Mouse (Mus musculus) c-Kit-positive CD71-positive TER-119-negative erythroid progenitor cells, embryonic 14.5 days (primary cell): ENCODE data around the gene Tac2.

Experiments used
- DNase-seq: peaks from one replicate; pipeline ENCODE4 v3.0.0-alpha.2; 2013; ENCODE audit warnings: low read depth

The Tac2 gene

GRCm38 (mm10) chr10:127724178-127724577, at the start of gene Tac2:
Tac2 (plus strand) TSS chr10:127724478.
- no peak for DNase-seq

GRCm38 (mm10) chr10:127674794-127675522, 49.3 kb upstream of the Tac2 start:
- DNase-seq, result no peak

- no peak for DNase-seq
These were observed 48.3 kb upstream of the Tac2 start for GRCm38 (mm10) chr10:127675859-127676398.

DNA sequence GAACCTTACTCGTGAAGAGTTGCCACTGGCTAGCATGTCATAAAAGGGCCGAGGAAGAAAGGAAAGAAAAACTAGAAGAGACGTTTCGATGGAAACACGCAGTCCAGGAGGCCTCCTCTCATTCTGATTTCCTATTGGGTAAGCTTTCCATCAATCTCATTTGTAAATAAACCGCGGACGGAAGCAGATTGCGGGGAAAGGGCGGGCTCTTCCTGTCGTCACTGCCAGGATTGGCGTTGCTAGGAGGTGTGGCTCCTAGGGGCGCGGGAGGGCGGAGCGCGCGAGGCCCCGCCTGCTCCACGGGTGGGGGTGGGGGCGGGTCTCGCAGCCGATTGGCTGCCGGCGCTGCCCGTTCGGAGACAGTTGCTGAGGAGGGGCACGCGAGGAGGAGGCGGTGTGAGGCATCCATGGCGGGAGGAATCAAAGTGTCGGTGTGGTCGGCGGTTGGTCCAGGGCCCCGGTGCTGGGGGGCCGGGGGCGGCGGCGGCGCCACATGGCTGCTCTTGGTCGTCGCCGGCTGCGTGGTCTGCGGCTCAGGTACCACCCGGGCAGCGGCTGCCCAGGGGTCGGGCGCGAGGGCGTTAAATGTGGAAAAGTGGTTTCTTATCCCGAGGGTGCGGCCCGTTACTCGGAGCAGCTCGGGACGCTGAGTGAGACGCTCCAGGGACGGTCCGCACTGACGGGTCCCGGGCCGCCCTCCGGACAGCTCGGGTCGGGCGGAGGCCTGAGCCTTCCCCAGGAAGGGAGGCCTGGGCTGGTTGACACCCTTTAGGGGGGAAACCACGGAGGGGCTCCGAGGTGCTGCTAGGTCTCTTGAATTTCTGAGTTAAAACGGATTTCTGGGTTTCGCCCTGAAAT, 47.4 kb upstream of the Tac2 start:
- DNase-seq, result peak; percentile 97

- DNase-seq, result peak; percentile 80
These were observed 46.5 kb upstream of the Tac2 start for GRCm38 (mm10) chr10:127677591-127678336.

DNA sequence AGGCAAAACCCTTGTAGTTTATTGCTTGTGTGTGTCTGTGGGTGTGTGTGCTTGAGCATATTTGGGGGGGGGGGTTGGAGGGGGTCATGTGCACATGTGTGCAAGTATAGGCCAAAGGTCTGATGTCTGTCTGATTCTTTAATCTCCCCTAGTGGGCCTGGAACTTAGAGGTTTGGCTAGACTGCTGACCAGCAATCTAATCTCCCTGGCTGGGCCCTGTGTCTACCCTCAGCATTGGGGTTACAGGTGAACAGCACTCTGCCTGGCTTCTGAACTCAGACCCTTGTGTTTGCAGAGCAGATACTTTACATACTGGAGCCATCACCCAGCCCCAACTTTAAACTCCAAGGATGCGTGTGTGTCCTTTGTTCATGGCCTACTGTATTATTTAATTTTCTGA, 45.1 kb upstream of the Tac2 start:
- DNase-seq, result no peak

DNA sequence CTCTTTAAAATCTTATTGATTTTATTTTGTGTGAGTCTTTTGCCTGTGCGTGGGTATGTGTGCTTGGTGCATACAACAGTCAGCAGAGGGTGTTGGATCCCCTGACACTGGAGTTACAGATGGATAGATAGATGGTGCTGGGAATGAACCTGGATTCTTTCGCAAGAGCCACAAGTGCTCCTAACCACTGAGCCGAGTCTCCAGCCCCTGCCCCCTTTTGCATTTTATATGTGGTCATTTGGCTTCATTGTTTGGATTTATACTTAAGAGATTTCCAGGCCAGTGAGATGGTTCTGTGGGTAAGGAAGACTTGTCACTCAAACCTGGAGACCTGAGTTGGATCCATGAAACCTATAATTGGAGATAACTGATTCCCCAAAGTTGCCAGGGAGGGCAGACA, 44.4 kb upstream of the Tac2 start:
- DNase-seq, result no peak

GRCm38 (mm10) chr10:127682886-127683285, 41.4 kb upstream of the Tac2 start:
- DNase-seq, result no peak

DNA sequence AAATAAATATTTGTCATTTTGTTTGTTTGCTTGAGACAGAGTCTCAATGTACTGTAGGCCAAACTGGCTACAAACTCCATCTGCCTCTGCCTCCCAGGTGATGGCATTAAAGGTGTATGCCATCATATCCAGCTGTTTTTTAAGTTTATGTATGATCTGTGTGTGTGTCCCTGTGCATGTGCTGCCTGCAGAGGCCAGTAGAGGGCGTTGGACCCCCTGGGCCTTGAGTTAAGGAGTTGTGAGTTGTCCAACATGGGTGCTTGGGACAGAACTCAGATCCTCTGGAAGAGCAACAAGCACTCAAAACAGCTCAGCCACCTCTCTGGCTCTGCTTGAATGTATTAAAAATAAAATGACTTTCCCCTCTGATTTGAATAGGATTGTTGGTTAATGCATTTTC, 33.2 kb upstream of the Tac2 start:
- DNase-seq, result no peak

DNA sequence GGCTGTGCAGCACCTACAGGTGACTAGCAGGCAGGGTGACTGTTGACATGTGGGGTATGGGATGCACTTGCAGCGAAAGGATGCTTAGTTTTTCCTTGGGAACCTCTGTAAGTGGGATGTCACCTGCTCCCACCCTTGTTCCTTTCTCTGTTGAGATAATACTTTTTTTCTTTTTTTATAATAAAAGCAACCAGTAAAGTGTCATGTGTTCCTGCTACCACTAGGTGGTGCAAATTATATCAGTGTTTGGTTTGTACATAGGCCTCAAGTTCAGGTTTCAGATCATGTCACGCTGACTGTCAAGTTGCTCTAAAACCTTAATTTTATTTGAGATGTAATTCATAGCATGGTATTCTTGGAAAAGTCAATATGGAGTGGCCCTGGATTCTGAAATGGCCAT, 29.6 kb upstream of the Tac2 start:
- peak; percentile 36 for DNase-seq

- no peak for DNase-seq
These were observed 28.5 kb upstream of the Tac2 start for GRCm38 (mm10) chr10:127695775-127696174.

- no peak for DNase-seq
These were observed 25.3 kb upstream of the Tac2 start for GRCm38 (mm10) chr10:127698966-127699365.

GRCm38 (mm10) chr10:127703299-127703698, 21.0 kb upstream of the Tac2 start:
- DNase-seq, result no peak

- DNase-seq, result no peak
These were observed 20.0 kb upstream of the Tac2 start for GRCm38 (mm10) chr10:127704293-127704692.

- no peak for DNase-seq
These were observed 19.5 kb upstream of the Tac2 start, which contains the start of gene Myo1a for GRCm38 (mm10) chr10:127704766-127705220. Myo1a (plus strand) TSS chr10:127705170.

GRCm38 (mm10) chr10:127705783-127706182, 18.5 kb upstream of the Tac2 start:
- no peak for DNase-seq

GRCm38 (mm10) chr10:127707721-127708120, 16.6 kb upstream of the Tac2 start:
- DNase-seq, result no peak

GRCm38 (mm10) chr10:127708850-127709370, 15.4 kb upstream of the Tac2 start:
- no peak for DNase-seq

GRCm38 (mm10) chr10:127710331-127710730, 13.9 kb upstream of the Tac2 start:
- no peak for DNase-seq

- DNase-seq, result no peak
These were observed 11.5 kb upstream of the Tac2 start for GRCm38 (mm10) chr10:127712736-127713135.

DNA sequence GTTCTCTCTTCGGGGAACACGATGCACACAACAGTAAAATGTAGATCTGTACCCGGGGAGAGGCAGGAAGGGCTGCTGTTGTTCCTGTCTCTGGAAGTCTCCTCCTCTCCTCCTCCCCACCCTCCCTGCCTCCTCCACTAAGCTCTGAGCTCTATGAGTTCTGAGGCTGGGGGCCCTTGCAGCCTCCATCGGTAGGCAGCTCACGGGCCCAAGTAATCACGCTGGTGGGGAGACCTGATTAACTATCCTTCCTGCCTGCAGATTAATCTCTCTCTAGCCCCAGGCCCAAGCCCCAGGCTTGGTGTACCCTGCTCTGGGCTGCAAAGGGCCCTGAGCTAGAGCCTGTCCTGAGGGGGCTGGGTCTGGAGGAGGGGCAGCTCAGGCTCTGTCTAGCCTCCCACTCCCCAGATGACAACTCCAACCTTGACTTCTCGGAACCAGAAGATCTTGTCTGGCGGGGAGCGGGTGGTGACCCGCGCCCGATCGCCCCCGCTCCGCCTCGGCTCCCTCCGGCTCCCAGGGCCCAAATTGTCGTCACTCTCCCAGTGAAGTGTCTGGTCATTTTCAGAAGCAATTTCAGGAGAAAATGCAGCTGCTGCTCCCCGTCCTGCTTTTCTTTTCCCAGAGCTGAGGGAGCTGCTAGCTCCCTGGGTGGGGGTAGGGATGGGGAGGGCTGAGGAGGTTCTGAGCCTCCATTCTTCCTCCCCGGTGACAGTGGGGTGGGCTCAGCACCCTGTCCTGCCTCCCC, 2.4 kb upstream of the Tac2 start:
- no peak for DNase-seq
